Mouse (Mus musculus) MEL (cell line): ENCODE measurements around the gene Saa3. TPM values are rescaled to one million over a fixed set of nuclear protein-coding genes. Genes with fewer than 3 reads are reported as not detected.
A peak's percentile ranks its signal among the peaks of the same experiment; 100 is the strongest.

Experiments
- DNase-seq: peaks from one replicate; pipeline ENCODE4 v3.0.0; 2011; ENCODE audit warnings: low read depth, low spot score
- H3K27ac ChIP-seq: 2 replicates; pipeline ENCODE4 v1.5.1; 2012; ENCODE audit warnings: low read depth, mild to moderate bottlenecking, control low read depth, low read length, moderate library complexity; ENCODE audit not compliant: control insufficient read depth
- H3K27me3 ChIP-seq, 2 experiments: fragments of 150-350 bp in 1 of 2; sonication (generic) in 1 of 2; 2 replicates each; pipeline ENCODE4 v1.6.1; 2012; ENCODE audit warnings: low read length in 2 of 2, mild to moderate bottlenecking in 2 of 2, improper control_type of control experiment in 1 of 2, moderate library complexity in 1 of 2; ENCODE audit not compliant: insufficient read depth in 2 of 2, control insufficient read depth in 1 of 2
- H3K36me3 ChIP-seq, 2 experiments: 2 replicates each; pipeline ENCODE4 v1.6.1; 2012 to 2014; ENCODE audit warnings: low read length in 2 of 2, improper control_type of control experiment in 1 of 2, inconsistent platforms in 1 of 2, mild to moderate bottlenecking in 1 of 2; ENCODE audit not compliant: insufficient read depth in 2 of 2, control insufficient read depth in 1 of 2
- H3K4me1 ChIP-seq, 2 experiments: fragments of 150-350 bp in 1 of 2; sonication (generic) in 1 of 2; 2 replicates each; pipeline ENCODE4 v1.6.1; 2012; ENCODE audit warnings: low read length in 2 of 2, improper control_type of control experiment in 1 of 2, mild to moderate bottlenecking in 1 of 2; ENCODE audit not compliant: insufficient read depth in 2 of 2, control insufficient read depth in 1 of 2
- H3K4me3 ChIP-seq, 2 experiments: fragments of 150-350 bp in 1 of 2; sonication (generic) in 1 of 2; 2 replicates each; pipeline ENCODE4 v1.5.1; 2012; ENCODE audit warnings: low read depth in 2 of 2, low read length in 2 of 2, mild to moderate bottlenecking in 2 of 2, moderate library complexity in 2 of 2, control low read depth in 1 of 2, improper control_type of control experiment in 1 of 2; ENCODE audit not compliant: control insufficient read depth in 1 of 2, insufficient read depth in 1 of 2
- H3K79me2 ChIP-seq: 2 replicates; pipeline ENCODE4 v1.6.1; 2012; ENCODE audit warnings: mild to moderate bottlenecking, low read length, moderate library complexity; ENCODE audit not compliant: control insufficient read depth, poor library complexity, insufficient read depth
- H3K9ac ChIP-seq: 2 replicates; pipeline ENCODE4 v1.6.1; 2012; ENCODE audit warnings: low read depth, mild to moderate bottlenecking, control low read depth, low read length, moderate library complexity; ENCODE audit not compliant: control insufficient read depth, poor library complexity, severe bottlenecking
- H3K9me3 ChIP-seq: fragments of 150-350 bp; sonication (generic); replicated peaks from 2 replicates; pipeline ENCODE4 v1.6.1; 2012; ENCODE audit warnings: mild to moderate bottlenecking, low read length, improper control_type of control experiment, moderate library complexity; ENCODE audit not compliant: insufficient read depth
- BHLHE40 ChIP-seq: IDR thresholded peaks from 2 replicates; pipeline ENCODE4 v1.6.1; 2012; ENCODE audit warnings: low read depth, mild to moderate bottlenecking, inconsistent platforms, low read length, improper control_type of control experiment, borderline replicate concordance
- CHD2 ChIP-seq: IDR thresholded peaks from 2 replicates; pipeline ENCODE4 v1.6.1; 2011; ENCODE audit warnings: low read length, improper control_type of control experiment
- CTCF ChIP-seq, 3 experiments: IDR thresholded peaks in 2 of 3; conservative IDR thresholded peaks in 1 of 3; 2 replicates each; pipeline ENCODE4 v1.5.1; 2011 to 2012; ENCODE audit warnings: low read length in 3 of 3, low read depth in 2 of 3, mild to moderate bottlenecking in 2 of 3, improper control_type of control experiment in 1 of 3, inconsistent platforms in 1 of 3, mixed read lengths in 1 of 3, moderate library complexity in 1 of 3; ENCODE audit not compliant: control insufficient read depth in 1 of 3, insufficient read depth in 1 of 3, poor library complexity in 1 of 3, severe bottlenecking in 1 of 3
- E2F4 ChIP-seq: IDR thresholded peaks from 2 replicates; pipeline ENCODE4 v1.6.1; 2011; ENCODE audit warnings: low read depth, low read length, improper control_type of control experiment, borderline replicate concordance
- ELF1 ChIP-seq: IDR thresholded peaks from 2 replicates; pipeline ENCODE4 v1.6.1; 2014; ENCODE audit warnings: low read depth, mild to moderate bottlenecking, inconsistent platforms, low read length, improper control_type of control experiment, moderate library complexity
- ETS1 ChIP-seq: IDR thresholded peaks from 2 replicates; pipeline ENCODE4 v1.6.1; 2012; ENCODE audit warnings: low read depth, mild to moderate bottlenecking, inconsistent platforms, low read length, improper control_type of control experiment, moderate library complexity
- GABPA ChIP-seq: IDR thresholded peaks from 2 replicates; pipeline ENCODE4 v1.6.1; 2012; ENCODE audit warnings: low read depth, mild to moderate bottlenecking, inconsistent platforms, low read length, improper control_type of control experiment, moderate library complexity
- GATA1 ChIP-seq: IDR thresholded peaks from 2 replicates; pipeline ENCODE4 v1.6.1; 2011; ENCODE audit warnings: low read depth, low read length, improper control_type of control experiment
- HCFC1 ChIP-seq: IDR thresholded peaks from 2 replicates; pipeline ENCODE4 v1.6.1; 2012; ENCODE audit warnings: low read depth, mild to moderate bottlenecking, inconsistent platforms, low read length, improper control_type of control experiment, moderate library complexity
- JUND ChIP-seq: IDR thresholded peaks from 2 replicates; pipeline ENCODE4 v1.6.1; 2011; ENCODE audit warnings: low read depth, mild to moderate bottlenecking, improper control_type of control experiment, low read length
- KAT2A ChIP-seq: conservative IDR thresholded peaks from 2 replicates; pipeline ENCODE4 v1.6.1; 2012; ENCODE audit warnings: low read depth, low read length, improper control_type of control experiment, inconsistent platforms
- MAFK ChIP-seq: IDR thresholded peaks from 2 replicates; pipeline ENCODE4 v1.6.1; 2011; ENCODE audit warnings: low read depth, mild to moderate bottlenecking, low read length, improper control_type of control experiment, borderline replicate concordance
- MAX ChIP-seq: IDR thresholded peaks from 2 replicates; pipeline ENCODE4 v1.6.1; 2011; ENCODE audit warnings: low read length, improper control_type of control experiment
- MAZ ChIP-seq: IDR thresholded peaks from 2 replicates; pipeline ENCODE4 v1.6.1; 2012; ENCODE audit warnings: low read depth, mild to moderate bottlenecking, inconsistent platforms, low read length, improper control_type of control experiment
- MXI1 ChIP-seq: IDR thresholded peaks from 2 replicates; pipeline ENCODE4 v1.6.1; 2011; ENCODE audit warnings: mild to moderate bottlenecking, low read depth, low read length, improper control_type of control experiment
- MYC ChIP-seq: IDR thresholded peaks from 2 replicates; pipeline ENCODE4 v1.6.1; 2011; ENCODE audit warnings: low read depth, mild to moderate bottlenecking, low read length, improper control_type of control experiment, moderate library complexity
- NELFE ChIP-seq: IDR thresholded peaks from 2 replicates; pipeline ENCODE4 v1.6.1; 2011; ENCODE audit warnings: low read depth, low read length, improper control_type of control experiment
- POLR2AphosphoS2 ChIP-seq: IDR thresholded peaks from 2 replicates; pipeline ENCODE4 v1.6.1; 2011; ENCODE audit warnings: low read length, improper control_type of control experiment
- POLR2AphosphoS5 ChIP-seq: IDR thresholded peaks from 2 replicates; pipeline ENCODE4 v1.6.1; 2012; ENCODE audit warnings: low read depth, borderline replicate concordance, mild to moderate bottlenecking, inconsistent platforms, low read length, moderate library complexity, mixed read lengths
- RAD21 ChIP-seq: IDR thresholded peaks from 2 replicates; pipeline ENCODE4 v1.6.1; 2011; ENCODE audit warnings: mild to moderate bottlenecking, low read depth, low read length, improper control_type of control experiment
- RCOR1 ChIP-seq: IDR thresholded peaks from 2 replicates; pipeline ENCODE4 v1.6.1; 2012; ENCODE audit warnings: low read depth, mild to moderate bottlenecking, inconsistent platforms, low read length, improper control_type of control experiment
- SIN3A ChIP-seq: IDR thresholded peaks from 2 replicates; pipeline ENCODE4 v1.6.1; 2012; ENCODE audit warnings: low read length, improper control_type of control experiment, inconsistent platforms
- TAL1 ChIP-seq: IDR thresholded peaks from 2 replicates; pipeline ENCODE4 v1.6.1; 2012; ENCODE audit warnings: mild to moderate bottlenecking, inconsistent platforms, low read length, moderate library complexity, mixed read lengths
- TBP ChIP-seq: IDR thresholded peaks from 2 replicates; pipeline ENCODE4 v1.8.0; 2011; ENCODE audit warnings: low read depth, low read length, improper control_type of control experiment
- TCF12 ChIP-seq: IDR thresholded peaks from 2 replicates; pipeline ENCODE4 v1.6.1; 2014; ENCODE audit warnings: low read depth, mild to moderate bottlenecking, inconsistent platforms, low read length, improper control_type of control experiment, moderate library complexity
- UBTF ChIP-seq: IDR thresholded peaks from 2 replicates; pipeline ENCODE4 v1.6.1; 2012; ENCODE audit warnings: low read depth, mild to moderate bottlenecking, inconsistent platforms, low read length, improper control_type of control experiment, moderate library complexity, borderline replicate concordance; ENCODE audit not compliant: insufficient read depth
- USF1 ChIP-seq: IDR thresholded peaks from 2 replicates; pipeline ENCODE4 v1.6.1; 2014; ENCODE audit warnings: low read depth, mild to moderate bottlenecking, inconsistent platforms, low read length, improper control_type of control experiment, moderate library complexity
- USF2 ChIP-seq, 2 experiments: IDR thresholded peaks; 2 replicates each; pipeline ENCODE4 v1.6.1; 2011 to 2012; ENCODE audit warnings: improper control_type of control experiment in 2 of 2, low read length in 2 of 2, borderline replicate concordance in 1 of 2, inconsistent platforms in 1 of 2, low read depth in 1 of 2, mild to moderate bottlenecking in 1 of 2; ENCODE audit not compliant: insufficient read depth in 1 of 2
- ZC3H11A ChIP-seq: IDR thresholded peaks from 2 replicates; pipeline ENCODE4 v1.6.1; 2012; ENCODE audit warnings: low read depth, mild to moderate bottlenecking, inconsistent platforms, low read length, improper control_type of control experiment
- ZMIZ1 ChIP-seq: IDR thresholded peaks from 2 replicates; pipeline ENCODE4 v1.6.1; 2012; ENCODE audit warnings: low read depth, mild to moderate bottlenecking, inconsistent platforms, low read length, improper control_type of control experiment, moderate library complexity
- ZNF384 ChIP-seq: IDR thresholded peaks from 2 replicates; pipeline ENCODE4 v1.6.1; 2012; ENCODE audit warnings: low read depth, mild to moderate bottlenecking, inconsistent platforms, low read length, improper control_type of control experiment
- polyA plus RNA-seq, 2 experiments: library from polyadenylated mRNA; stranded (reverse) in 1 of 2; unstranded in 1 of 2; fragments of >175 nt in 1 of 2; fragments of >200 nt in 1 of 2; gene quantifications; 2 replicates each; pipeline versions ENCODE4 v1.2.1 to v1.2.4; 2012; ENCODE audit warnings: low replicate concordance in 2 of 2, low read depth in 1 of 2; ENCODE audit not compliant: insufficient read length in 2 of 2, insufficient read depth in 1 of 2, missing spikeins in 1 of 2
- total RNA-seq: library from RNA; depleted of rRNA; stranded (reverse); fragments of 300-350 nt; gene quantifications from 2 replicates; pipeline ENCODE4 v1.2.3, GENCODE M21; 2012

Gene Saa3
- total and polyA plus RNA-seq, 3 experiments: 1.3 to 1.7 TPM; not detected in 1

GRCm38 (mm10) chr7:46712250-46712649 is 3.2 kb downstream of the Saa3 start:
- Histone ChIP-seq H3K4me3 (peak overlapping the region; percentile 28 to 43; a peak in 3 of 4 replicates), H3K27me3 (no peaks in the 10 kb centered on the region), H3K9ac (peak overlapping the region; percentile 45), H3K79me2 (peaks cover 10% of the 10 kb centered on the region), H3K9me3 (no peaks in the 10 kb centered on the region), H3K4me1 (peaks cover 11 to 32% of the 10 kb centered on the region in 2 experiments; a peak in 3 of 4 replicates), H3K27ac (no peak overlapping the region), H3K36me3 (peaks cover 0 to 14% of the 10 kb centered on the region in 2 experiments; a peak in 2 of 4 replicates)
- TF ChIP-seq MAZ (0 out of 2 replicates have a peak, but pooled peaks have one; percentile 41), ETS1 (no peak; the same call in 1 of the 2 replicates), UBTF (no peak), USF2 (IDR thresholded peaks at IDR 0.05; ENCODE audit: borderline replicate concordance in 1 of 2, insufficient read depth in 1 of 2, low read depth in 1 of 2, low read length in 2 of 2) (peak in 1 of 2 experiments; percentile 51; a peak in 1 of 4 replicates), HCFC1 (peak; percentile 43; the same call in 1 of the 2 replicates), TBP (peak; percentile 75), SIN3A (peak; percentile 55), USF1 (peak; percentile 90), ELF1 (peak; percentile 54; the same call in 1 of the 2 replicates)
- DNase-seq: peak; percentile 74

- H3K4me1 ChIP-seq: peaks cover 7 to 33% of the 10 kb centered on the region in 2 experiments; a peak in 3 of 4 replicates
- peak within 1 kb of the TSS; percentile 53 for H3K27ac ChIP-seq
- H3K36me3 ChIP-seq: peaks cover 3 to 18% of the 10 kb centered on the region in 2 experiments; a peak in 3 of 4 replicates
- no peaks in the 10 kb centered on the region for H3K9me3 ChIP-seq
- peak within 1 kb of the TSS; percentile 82 to 86 for H3K4me3 ChIP-seq
- H3K9ac ChIP-seq: peak within 1 kb of the TSS; percentile 89
- DNase-seq: peak; percentile 95
- no peaks in the 10 kb centered on the region for H3K27me3 ChIP-seq
- peaks cover 10% of the 10 kb centered on the region for H3K79me2 ChIP-seq
- TF ChIP-seq POLR2AphosphoS5 (no peak), ZMIZ1 (no peak), TAL1 (no peak), CHD2 (no peak), MAFK (no peak), POLR2AphosphoS2 (peak; percentile 76; the same call in 1 of the 2 replicates), NELFE (peak; percentile 84), KAT2A (no peak; the same call in 1 of the 2 replicates), ZNF384 (no peak), ZC3H11A (no peak), MXI1 (peak; percentile 78), BHLHE40 (no peak), TCF12 (peak; percentile 53; the same call in 1 of the 2 replicates), GABPA (peak; percentile 27; the same call in 1 of the 2 replicates), MYC (peak; percentile 77; the same call in 1 of the 2 replicates), TBP (peak; percentile 50; the same call in 1 of the 2 replicates), MAX (peak; percentile 70), HCFC1 (peak; percentile 87), USF1 (no peak), JUND (no peak), GATA1 (no peak), RCOR1 (no peak), CTCF (IDR thresholded peaks at IDR 0.05 in 2 of 3, conservative IDR thresholded peaks at IDR 0.05 in 1 of 3; ENCODE audit: control insufficient read depth in 1 of 3, insufficient read depth in 1 of 3, low read depth in 2 of 3, low read length in 3 of 3, poor library complexity in 1 of 3, severe bottlenecking in 1 of 3) (peak; percentile 68 to 99 (median 86)), SIN3A (peak; percentile 85), E2F4 (peak; percentile 83; the same call in 1 of the 2 replicates), RAD21 (no peak)
Measured at GRCm38 (mm10) chr7:46710390-46710844, 5.1 kb downstream of the Saa3 start, which contains the start of gene Saal1. TSS of gene Saal1 (minus strand) at chr7:46710680.
